Mouse (Mus musculus): ENCODE data around the gene Naa60. TPM values are rescaled to one million over a fixed set of nuclear protein-coding genes. Genes with fewer than 3 reads are reported as not detected.

Gene Naa60
- polyA plus RNA-seq (2015; fragmentation: Nextera tagmentation; extraction: Ambion mirVana): 95.6 and 102 TPM in 2 replicates

GRCm38 (mm10) chr16:3872216-3873047 lies at the start of gene Naa60:
TSS of gene Naa60 (plus strand) at chr16:3872375.
- Histone ChIP-seq H3K4me3 (replicated peaks) (peak within 1 kb of the TSS; percentile 54), H3K9ac (replicated peaks) (peak within 1 kb of the TSS; percentile 56), H3K9me3 (replicated peaks) (no peaks in the 10 kb centered on the region), H3K4me1 (peaks cover 21% of the 10 kb centered on the region), H3K4me2 (peak within 1 kb of the TSS; percentile 82), H3K36me3 (peaks cover 16% of the 10 kb centered on the region), H3K27me3 (replicated peaks) (no peaks in the 10 kb centered on the region), H3K27ac (replicated peaks) (peak within 1 kb of the TSS; percentile 57)
- WGBS: 6% methylated on average over 47 of the region's 47 CpGs
- peak; percentile 97 for ATAC-seq (ENCODE audit: low FRiP score)

DNA sequence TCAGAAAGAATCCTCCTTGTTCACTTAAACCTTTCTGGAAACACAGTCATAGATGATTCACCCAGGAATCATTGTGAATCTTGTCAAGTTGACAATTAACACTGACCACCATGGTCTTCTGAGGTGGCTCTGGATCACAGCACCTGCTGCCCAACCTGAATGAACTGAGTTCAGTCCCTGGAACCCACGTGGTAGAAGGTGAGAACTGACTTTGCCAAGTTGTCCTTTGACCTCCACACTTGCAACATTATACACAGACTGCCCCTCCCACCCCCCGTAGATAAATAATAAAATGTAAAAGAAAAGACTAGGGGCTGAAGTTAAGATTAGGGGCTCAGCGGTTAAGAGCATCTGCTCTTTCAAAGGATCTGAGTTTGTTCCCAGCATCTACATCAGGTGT lies 44.2 kb upstream of the Naa60 start:
- H3K4me3 ChIP-seq (replicated peaks): no peak overlapping the region
- H3K27me3 ChIP-seq (replicated peaks): no peaks in the 10 kb centered on the region
- no peak overlapping the region for H3K4me2 ChIP-seq
- H3K4me1 ChIP-seq: no peaks in the 10 kb centered on the region
- no peak overlapping the region for H3K9ac ChIP-seq (replicated peaks)
- H3K36me3 ChIP-seq: no peaks in the 10 kb centered on the region
- ATAC-seq (ENCODE audit: low FRiP score): no peak
- no peak overlapping the region for H3K27ac ChIP-seq (replicated peaks)
- WGBS: 58% methylated on average over 3 of the region's 3 CpGs
- no peaks in the 10 kb centered on the region for H3K9me3 ChIP-seq (replicated peaks)

DNA sequence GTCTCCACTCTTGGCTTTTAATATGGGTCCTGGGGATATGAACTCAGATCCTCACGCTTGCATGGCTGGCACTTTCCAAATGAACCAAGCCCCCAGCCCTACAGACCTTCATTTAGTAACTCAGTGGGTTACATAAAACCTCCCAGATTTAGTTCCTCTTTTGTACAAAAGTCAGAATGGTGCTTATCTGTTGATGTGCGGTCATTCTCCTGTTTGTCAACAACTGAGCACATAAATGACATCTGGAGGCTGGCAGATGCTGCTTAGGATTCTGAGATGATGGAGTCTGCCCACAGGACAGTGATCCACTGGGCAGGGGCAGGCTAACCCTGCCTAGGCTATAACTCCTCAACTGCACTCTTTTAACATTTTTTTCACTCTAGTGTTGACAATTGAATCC lies 42.4 kb upstream of the Naa60 start:
- no peak overlapping the region for H3K4me2 ChIP-seq
- no peaks in the 10 kb centered on the region for H3K36me3 ChIP-seq
- H3K9ac ChIP-seq (replicated peaks): no peak overlapping the region
- H3K9me3 ChIP-seq (replicated peaks): no peaks in the 10 kb centered on the region
- no peak for ATAC-seq (ENCODE audit: low FRiP score)
- no peak overlapping the region for H3K4me3 ChIP-seq (replicated peaks)
- no peaks in the 10 kb centered on the region for H3K27me3 ChIP-seq (replicated peaks)
- WGBS: 95% methylated on average over 2 of the region's 2 CpGs
- H3K4me1 ChIP-seq: no peaks in the 10 kb centered on the region
- H3K27ac ChIP-seq (replicated peaks): no peak overlapping the region

DNA sequence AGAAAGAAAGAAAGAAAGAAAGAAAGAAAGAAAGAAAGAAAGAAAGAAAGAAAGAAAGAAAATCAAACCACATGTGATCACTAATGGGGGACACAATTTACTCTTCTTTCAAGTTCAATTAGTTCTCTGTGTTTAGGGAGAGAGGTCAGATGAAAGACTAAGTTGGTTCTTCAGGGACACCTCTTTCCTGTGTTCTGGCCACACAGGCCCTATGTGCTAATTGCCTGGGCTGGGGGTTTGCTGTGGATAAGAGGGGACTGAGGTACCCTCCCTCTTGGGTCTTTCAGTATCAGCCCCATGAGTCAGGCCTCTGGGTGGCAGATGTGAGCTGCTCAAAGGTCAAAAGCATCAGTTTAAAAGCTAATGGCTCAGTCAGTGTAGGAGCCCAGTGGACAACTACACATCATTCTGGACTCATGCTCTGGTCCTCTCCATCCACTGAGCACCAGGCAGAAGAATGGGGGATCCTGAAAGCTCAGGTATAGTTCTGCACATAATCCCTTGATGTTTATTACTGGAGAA lies 41.5 kb upstream of the Naa60 start, which contains the start of gene Olfr15:
Olfr15 (plus strand) TSS at position 291 of the 522 bp plus-strand sequence.
- Histone ChIP-seq H3K4me1 (no peaks in the 10 kb centered on the region), H3K4me2 (no peak within 1 kb of the TSS), H3K4me3 (replicated peaks) (no peak within 1 kb of the TSS), H3K27ac (replicated peaks) (no peak within 1 kb of the TSS), H3K9me3 (replicated peaks) (no peaks in the 10 kb centered on the region), H3K27me3 (replicated peaks) (no peaks in the 10 kb centered on the region), H3K9ac (replicated peaks) (no peak within 1 kb of the TSS), H3K36me3 (no peaks in the 10 kb centered on the region)
- no peak for ATAC-seq (ENCODE audit: low FRiP score)

GRCm38 (mm10) chr16:3835461-3835860 lies 36.7 kb upstream of the Naa60 start:
- H3K27me3 ChIP-seq (replicated peaks): no peaks in the 10 kb centered on the region
- WGBS: 86% methylated on average over 2 of the region's 2 CpGs

GRCm38 (mm10) chr16:3839157-3839885 lies 32.9 kb upstream of the Naa60 start:
- Histone ChIP-seq H3K9me3 (replicated peaks) (no peaks in the 10 kb centered on the region), H3K4me1 (0 out of 2 replicates have a peak, but pooled peaks cover 3% of the 10 kb centered on the region), H3K9ac (replicated peaks) (no peak overlapping the region), H3K36me3 (no peaks in the 10 kb centered on the region), H3K4me2 (no peak overlapping the region), H3K4me3 (replicated peaks) (no peak overlapping the region), H3K27me3 (replicated peaks) (no peaks in the 10 kb centered on the region), H3K27ac (replicated peaks) (no peak overlapping the region)
- 64% methylated on average over 17 of the region's 17 CpGs for WGBS
- no peak for ATAC-seq (ENCODE audit: low FRiP score)

More at GRCm38 (mm10) chr16:3835461-3835860, 36.7 kb upstream of the Naa60 start:
- no peak for ATAC-seq (ENCODE audit: low FRiP score)
- Histone ChIP-seq H3K9me3 (replicated peaks) (no peaks in the 10 kb centered on the region), H3K9ac (replicated peaks) (no peak overlapping the region), H3K27ac (replicated peaks) (no peak overlapping the region), H3K36me3 (no peaks in the 10 kb centered on the region), H3K4me3 (replicated peaks) (no peak overlapping the region), H3K4me2 (no peak overlapping the region), H3K4me1 (no peaks in the 10 kb centered on the region)

GRCm38 (mm10) chr16:3842989-3843388 lies 29.2 kb upstream of the Naa60 start:
- no peak overlapping the region for H3K4me3 ChIP-seq (replicated peaks)
- H3K4me2 ChIP-seq: no peak overlapping the region
- no peaks in the 10 kb centered on the region for H3K36me3 ChIP-seq
- H3K9me3 ChIP-seq (replicated peaks): no peaks in the 10 kb centered on the region
- no peaks in the 10 kb centered on the region for H3K27me3 ChIP-seq (replicated peaks)
- WGBS: 32% methylated on average over 4 of the region's 4 CpGs
- no peak overlapping the region for H3K9ac ChIP-seq (replicated peaks)
- H3K27ac ChIP-seq (replicated peaks): no peak overlapping the region
- no peak for ATAC-seq (ENCODE audit: low FRiP score)
- H3K4me1 ChIP-seq: peaks cover 14% of the 10 kb centered on the region

DNA sequence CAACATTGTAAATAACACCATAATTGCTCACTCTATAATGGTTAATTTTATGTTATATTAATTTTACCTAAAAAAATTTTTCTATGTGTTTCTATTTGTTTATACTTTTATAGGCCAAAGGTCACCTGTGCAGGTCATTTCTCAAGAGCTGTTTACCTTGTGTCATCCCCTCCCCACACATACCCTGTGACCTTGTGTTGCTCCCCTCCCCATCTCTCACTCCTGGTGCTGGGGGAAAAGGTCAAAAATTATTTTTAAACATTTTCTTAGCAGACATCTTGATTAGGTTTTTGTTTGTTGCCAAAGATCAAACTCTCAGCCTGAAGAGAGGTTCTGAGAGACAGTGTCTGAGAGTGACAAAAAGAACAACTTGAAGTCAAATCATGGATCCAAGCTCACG lies 28.4 kb upstream of the Naa60 start:
- no peaks in the 10 kb centered on the region for H3K9me3 ChIP-seq (replicated peaks)
- peaks cover 19% of the 10 kb centered on the region for H3K4me1 ChIP-seq
- H3K27ac ChIP-seq (replicated peaks): no peak overlapping the region
- ATAC-seq (ENCODE audit: low FRiP score): no peak
- WGBS: 79% methylated on average over 1 of the region's 1 CpGs
- H3K4me2 ChIP-seq: no peak overlapping the region
- no peaks in the 10 kb centered on the region for H3K36me3 ChIP-seq
- H3K9ac ChIP-seq (replicated peaks): no peak overlapping the region
- no peak overlapping the region for H3K4me3 ChIP-seq (replicated peaks)
- H3K27me3 ChIP-seq (replicated peaks): no peaks in the 10 kb centered on the region

- peak; percentile 99 for ATAC-seq (ENCODE audit: low FRiP score)
- H3K27ac ChIP-seq (replicated peaks): peak within 1 kb of the TSS; percentile 73
- no peaks in the 10 kb centered on the region for H3K27me3 ChIP-seq (replicated peaks)
- H3K4me1 ChIP-seq: peaks cover 25% of the 10 kb centered on the region
- H3K9ac ChIP-seq (replicated peaks): peak within 1 kb of the TSS; percentile 79
- H3K36me3 ChIP-seq: no peaks in the 10 kb centered on the region
- 3% methylated on average over 38 of the region's 38 CpGs for WGBS
- peak within 1 kb of the TSS; percentile 79 for H3K4me2 ChIP-seq
- no peaks in the 10 kb centered on the region for H3K9me3 ChIP-seq (replicated peaks)
- H3K4me3 ChIP-seq (replicated peaks): peak within 1 kb of the TSS; percentile 79
Measured at GRCm38 (mm10) chr16:3846711-3847518, 25.3 kb upstream of the Naa60 start, which contains the start of gene Zfp174. TSS of gene Zfp174 (plus strand) at chr16:3847268.

DNA sequence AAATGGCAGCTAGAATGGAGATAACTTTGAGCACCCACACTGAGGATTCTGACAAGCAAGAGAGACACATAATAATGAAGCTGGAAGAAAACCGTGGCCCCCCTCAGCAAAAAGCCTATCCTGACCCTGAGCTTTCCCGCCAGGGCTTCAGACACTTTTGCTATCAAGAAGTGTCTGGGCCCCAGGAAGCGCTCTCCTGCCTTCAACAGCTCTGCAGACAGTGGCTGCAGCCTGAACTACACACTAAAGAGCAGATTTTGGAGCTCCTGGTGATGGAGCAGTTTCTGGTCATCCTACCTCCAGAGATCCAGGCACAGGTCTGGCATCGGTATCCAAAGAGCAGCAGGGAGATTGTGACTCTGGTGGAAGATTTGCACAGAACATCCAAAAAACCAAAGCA lies 24.3 kb upstream of the Naa60 start:
- Histone ChIP-seq H3K27ac (replicated peaks) (0 out of 2 replicates have a peak overlapping the region, but pooled peaks have one; percentile 73), H3K4me1 (peaks cover 25% of the 10 kb centered on the region), H3K27me3 (replicated peaks) (no peaks in the 10 kb centered on the region), H3K4me2 (peak overlapping the region; percentile 79), H3K36me3 (no peaks in the 10 kb centered on the region), H3K9me3 (replicated peaks) (no peaks in the 10 kb centered on the region), H3K9ac (replicated peaks) (peak overlapping the region; percentile 79), H3K4me3 (replicated peaks) (peak overlapping the region; percentile 79)
- 74% methylated on average over 4 of the region's 4 CpGs for WGBS
- no peak for ATAC-seq (ENCODE audit: low FRiP score)

GRCm38 (mm10) chr16:3848416-3848815 lies 23.8 kb upstream of the Naa60 start:
- H3K4me3 ChIP-seq (replicated peaks): no peak overlapping the region; the same call in 1 of the 2 replicates
- H3K9ac ChIP-seq (replicated peaks): no peak overlapping the region
- no peak overlapping the region for H3K27ac ChIP-seq (replicated peaks)
- WGBS: 81% methylated on average over 3 of the region's 3 CpGs
- H3K4me1 ChIP-seq: peaks cover 22% of the 10 kb centered on the region
- H3K4me2 ChIP-seq: peak overlapping the region; percentile 79
- H3K27me3 ChIP-seq (replicated peaks): no peaks in the 10 kb centered on the region
- ATAC-seq (ENCODE audit: low FRiP score): no peak
- no peaks in the 10 kb centered on the region for H3K36me3 ChIP-seq
- no peaks in the 10 kb centered on the region for H3K9me3 ChIP-seq (replicated peaks)

Data from neural tube, embryonic 15.5 days (tissue).